Mouse (Mus musculus): ENCODE data around the gene Ubr2.

Gene Ubr2

DNA sequence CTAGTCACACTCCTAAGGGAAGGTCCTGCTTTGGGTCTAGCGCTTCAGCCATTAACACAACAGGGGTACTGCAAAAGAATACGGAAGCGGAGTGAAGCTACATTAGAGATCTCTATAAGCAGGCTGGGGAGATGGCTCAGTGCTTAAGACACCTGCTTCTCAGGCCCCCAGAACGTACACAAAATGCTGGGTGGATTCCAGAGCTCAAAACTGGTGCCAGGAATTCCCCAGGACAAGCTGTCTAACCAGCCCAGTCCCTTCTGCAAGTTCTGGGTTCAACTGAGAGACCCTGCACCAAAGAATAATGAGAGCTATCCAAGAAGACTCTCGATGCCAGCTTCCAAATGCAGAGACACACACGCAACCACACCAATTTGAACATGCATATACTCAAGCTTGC is 128.6 kb downstream of the Ubr2 start:
- no peak for DNase-seq (ENCODE audit: low spot score in 2 of 2)

DNA sequence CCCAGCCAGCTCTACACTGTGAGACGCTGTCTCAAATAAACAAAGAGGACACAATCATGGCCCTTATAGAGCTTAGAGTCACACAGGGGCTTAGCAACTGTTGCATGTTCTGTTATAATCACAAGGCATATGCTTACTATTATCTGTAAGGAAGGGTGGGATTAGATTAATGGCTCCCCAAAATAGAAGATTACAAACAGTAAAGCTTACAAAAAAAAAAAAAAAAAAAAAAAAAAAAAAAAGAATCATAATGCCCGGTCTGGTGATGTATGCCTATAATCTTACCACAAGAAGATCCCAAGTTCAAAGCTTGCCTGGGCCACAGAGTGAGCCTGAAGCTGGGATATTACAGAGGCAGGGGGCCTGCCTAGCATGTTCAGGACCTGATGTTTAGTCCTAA is 130.0 kb downstream of the Ubr2 start:
- no peak for DNase-seq (ENCODE audit: low spot score in 2 of 2)

DNA sequence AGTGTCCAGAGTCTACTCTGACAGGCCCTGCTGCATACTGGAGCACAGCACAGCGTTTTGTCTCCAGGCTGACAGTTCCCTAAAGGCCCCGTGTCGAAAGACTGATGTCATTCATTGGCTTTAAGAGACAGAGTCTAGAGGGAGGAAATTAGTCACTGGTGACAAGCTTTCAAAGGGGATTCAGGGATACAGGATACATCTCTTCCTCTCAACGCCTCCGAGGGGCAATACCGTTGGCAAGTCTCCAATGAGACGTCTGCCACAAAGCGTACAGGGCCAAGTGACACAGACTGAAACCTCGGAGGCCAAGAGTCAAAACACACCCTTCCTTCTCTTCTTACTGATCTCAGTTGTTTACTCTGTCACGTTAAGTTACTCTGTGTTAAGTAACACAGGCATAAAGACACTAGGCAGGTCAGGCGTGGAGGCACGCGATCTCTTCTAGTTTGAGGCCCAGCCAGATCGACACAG is 130.5 kb downstream of the Ubr2 start:
- peak in 1 of 2 experiments; percentile 49 for DNase-seq (ENCODE audit: low spot score in 2 of 2)
